Mouse (Mus musculus) Patski (cell line): Measurements from ENCODE around the gene E2f7. TPM values are rescaled to one million over a fixed set of nuclear protein-coding genes. Genes with fewer than 3 reads are reported as not detected.
"Not testable (repeated sequence)": the region's sequence is repeated elsewhere in the genome, so short reads cannot be mapped to it uniquely, and the experiment has no call there.

Source experiments
- ATAC-seq: fragments of 100-300 bp; one replicate; pipeline ENCODE4 v1.8.0; 2021
- CTCF ChIA-PET: fragments of 350-600 bp; sonication (Branson Sonifier 250); formaldehyde crosslinking; loops from one replicate; lab custom pipeline; 2022; ENCODE audit warnings: inconsistent platforms; lab: Charles Lee
- POLR2A ChIA-PET: fragments of 350-600 bp; sonication (Branson Sonifier 250); formaldehyde crosslinking; loops from one replicate; lab custom pipeline; 2022; ENCODE audit warnings: antibody characterized with exemption, inconsistent platforms; lab: Charles Lee
- DNase-seq: peaks from one replicate; pipeline ENCODE4 v3.0.0-alpha.2; 2011; ENCODE audit warnings: low read depth, low spot score
- H3K27me3 ChIP-seq: fragments of 371-371 bp; one replicate; pipeline ENCODE4 v1.5.1; 2021
- CTCF ChIP-seq: fragments of 100-300 bp; IDR thresholded peaks from one replicate; pipeline ENCODE4 v1.5.1; 2021
- in situ Hi-C: fragments of 300-500 bp; cut with MboI; formaldehyde crosslinking; loops from 3 replicates; pipeline ENCODE4 v1.11.1; 2018; ENCODE audit warnings: low pct_unique_long_range_greater_than_20kb, mixed read lengths
- polyA plus RNA-seq: library from polyadenylated mRNA; unstranded; gene quantifications from one replicate; pipeline ENCODE4 v1.2.3, GENCODE M21; 2021

The E2f7 gene
- polyA plus RNA-seq, 1 experiment from 2014 or later = 3.1 TPM

GRCm38 (mm10) chr10:110745640-110746032 lies 397 bp downstream of the E2f7 start:
- in situ Hi-C loops = loop anchor here (10.0 kb wide), 1 partner anchor 261 kb away; no protein-coding TSS in a partner anchor
- ChIA-PET CTCF (interaction anchor here (11.6 kb wide), 1 partner anchor 16 kb away, joined by 62 read pairs; no protein-coding TSS in a partner anchor), POLR2A (no interaction called here)
- TF ChIP-seq CTCF = no peak
- H3K27me3 ChIP-seq = peaks cover 14% of the 10 kb centered on the region
- ATAC-seq (no peak), DNase-seq (no peak)

GRCm38 (mm10) chr10:110749081-110749480 lies 3.8 kb downstream of the E2f7 start:
- in situ Hi-C loops = loop anchor here (10.0 kb wide), 1 partner anchor 264 kb away; no protein-coding TSS in a partner anchor

GRCm38 (mm10) chr10:110749510-110750305 lies 4.5 kb downstream of the E2f7 start:
- no peak for ATAC-seq
- in situ Hi-C loops = loop anchor here (10.0 kb wide), 1 partner anchor 265 kb away; no protein-coding TSS in a partner anchor
- POLR2A ChIA-PET = interaction anchor here (0.8 kb wide), 1 partner anchor 44 kb away, joined by 9 read pairs; no protein-coding TSS in a partner anchor

More at GRCm38 (mm10) chr10:110749081-110749480, 3.8 kb downstream of the E2f7 start:
- TF ChIP-seq CTCF = no peak
- no peak for DNase-seq
- no peaks in the 10 kb centered on the region for H3K27me3 ChIP-seq
- no peak for ATAC-seq
- ChIA-PET CTCF (interaction anchor here (1.4 to 11.6 kb wide), 3 partner anchors 10 to 23 kb away, joined by 3 to 62 read pairs (median 4); no protein-coding TSS in a partner anchor), POLR2A (interaction anchor here (0.8 kb wide), 1 partner anchor 43 kb away, joined by 9 read pairs; no protein-coding TSS in a partner anchor)

GRCm38 (mm10) chr10:110752849-110753248 lies 7.6 kb downstream of the E2f7 start:
- CTCF ChIA-PET = interaction anchor here (1.6 to 11.6 kb wide), 3 partner anchors 9 to 25 kb away, joined by 3 to 62 read pairs (median 7); no protein-coding TSS in a partner anchor
- no peaks in the 10 kb centered on the region for H3K27me3 ChIP-seq
- ATAC-seq (no peak), DNase-seq (no peak)
- in situ Hi-C loops = no loop called here
- TF ChIP-seq CTCF = no peak
- POLR2A ChIA-PET = no interaction called here

More at GRCm38 (mm10) chr10:110749510-110750305, 4.5 kb downstream of the E2f7 start:
- no peak for TF ChIP-seq CTCF
- CTCF ChIA-PET = interaction anchor here (1.4 to 11.6 kb wide), 3 partner anchors 11 to 23 kb away, joined by 3 to 62 read pairs (median 4); no protein-coding TSS in a partner anchor
- DNase-seq = no peak
- no peaks in the 10 kb centered on the region for H3K27me3 ChIP-seq

- TF ChIP-seq CTCF = no peak
- in situ Hi-C loops = no loop called here
- CTCF ChIA-PET = interaction anchor here (1.5 kb wide), 1 partner anchor 28 kb away, joined by 4 read pairs; no protein-coding TSS in a partner anchor
- DNase-seq (no peak), ATAC-seq (no peak)
- POLR2A ChIA-PET = no interaction called here
- H3K27me3 ChIP-seq = no peaks in the 10 kb centered on the region
These were observed 10.3 kb downstream of the E2f7 start for GRCm38 (mm10) chr10:110755556-110755955.

- no peaks in the 10 kb centered on the region for H3K27me3 ChIP-seq
- DNase-seq (no peak), ATAC-seq (no peak)
- TF ChIP-seq CTCF = no peak
- CTCF ChIA-PET = interaction anchor here (1.5 kb wide), 1 partner anchor 29 kb away, joined by 4 read pairs; no protein-coding TSS in a partner anchor
- in situ Hi-C loops = no loop called here
- POLR2A ChIA-PET = no interaction called here
These were observed 11.1 kb downstream of the E2f7 start for GRCm38 (mm10) chr10:110756271-110756793.

- ATAC-seq = peak; percentile 74
- POLR2A ChIA-PET, in situ Hi-C loops, DNase-seq, H3K27me3 ChIP-seq: not testable (repeated sequence)
- CTCF ChIA-PET = interaction anchor here (0.6 to 4.9 kb wide), 13 partner anchors 8 to 374 kb away, joined by 3 to 62 read pairs (median 6); partner anchors contain the start of gene E2f7
- TF ChIP-seq CTCF = peak; percentile 84
These were observed 15.3 kb downstream of the E2f7 start for GRCm38 (mm10) chr10:110760552-110760951.

- TF ChIP-seq CTCF = no peak
- H3K27me3 ChIP-seq = no peaks in the 10 kb centered on the region
- CTCF ChIA-PET = interaction anchor here (1.0 to 4.9 kb wide), 3 partner anchors 15 to 38 kb away, joined by 3 to 62 read pairs (median 9); partner anchors contain the start of gene E2f7
- in situ Hi-C loops = no loop called here
- DNase-seq = no peak
- POLR2A ChIA-PET = no interaction called here
- peak; percentile 40 for ATAC-seq
These were observed 17.1 kb downstream of the E2f7 start for GRCm38 (mm10) chr10:110762134-110762884.

- CTCF ChIA-PET = interaction anchor here (4.9 kb wide), 1 partner anchor 16 kb away, joined by 62 read pairs; the partner anchor contains the start of gene E2f7
- ATAC-seq = no peak
- POLR2A ChIA-PET = no interaction called here
- H3K27me3 ChIP-seq = no peaks in the 10 kb centered on the region
- no peak for DNase-seq
- in situ Hi-C loops = no loop called here
- no peak for TF ChIP-seq CTCF
These were observed 18.2 kb downstream of the E2f7 start for GRCm38 (mm10) chr10:110763416-110763815.
